Mouse (Mus musculus): ENCODE measurements around the gene Tas2r140. TPM values are rescaled to one million over a fixed set of nuclear protein-coding genes. Genes with fewer than 3 reads are reported as not detected.

The Tas2r140 gene
- not detected in 4 replicates for total RNA-seq (2023)

GRCm38 (mm10) chr6:133055716-133056115 lies at the start of gene Tas2r140:
Gene Tas2r140, minus strand, starts transcription at chr6:133055816.

GRCm38 (mm10) chr6:133104609-133104921 lies 48.9 kb upstream of the Tas2r140 start, which contains the start of gene Smim10l1:
Gene Smim10l1, plus strand, starts transcription at chr6:133104909.

GRCm38 (mm10) chr6:133037001-133037400 lies 18.6 kb downstream of the Tas2r140 start, which contains the start of gene Tas2r103:
Gene Tas2r103, minus strand, starts transcription at chr6:133037101.

Other genes with a start within 250 kb of the Tas2r140 start
- gene Tas2r123, start 208.7 kb downstream of the Tas2r140 start, total RNA-seq (2023) = not detected in 4 replicates
- not detected in 4 replicates for gene Tas2r116, start 200.4 kb downstream of the Tas2r140 start, total RNA-seq (2023)
- not detected in 4 replicates for gene Tas2r110, start 187.8 kb downstream of the Tas2r140 start, total RNA-seq (2023)
- not detected in 4 replicates for gene Tas2r113, start 162.8 kb downstream of the Tas2r140 start, total RNA-seq (2023)
- gene Tas2r125, start 146.2 kb downstream of the Tas2r140 start, total RNA-seq (2023) = not detected in 4 replicates
- not detected in 4 replicates for gene Tas2r129, start 104.7 kb downstream of the Tas2r140 start, total RNA-seq (2023)
- gene Tas2r131, start 97.9 kb downstream of the Tas2r140 start, total RNA-seq (2023) = not detected in 4 replicates
- gene Tas2r109, start 74.9 kb downstream of the Tas2r140 start, total RNA-seq (2023) = not detected in 4 replicates
- not detected in 4 replicates for gene Tas2r103, start 18.7 kb downstream of the Tas2r140 start, total RNA-seq (2023)
- 10.5 to 15.0 TPM (median 14.4 TPM) in 4 replicates for gene Smim10l1, start 49.1 kb upstream of the Tas2r140 start, total RNA-seq (2023)
- gene 5530400C23Rik, start 236.4 kb upstream of the Tas2r140 start, total RNA-seq (2023) = not detected in 4 replicates